Mouse (Mus musculus) C2C12 (cell line): ENCODE measurements around the gene Gm45521.

Source experiments
- CTCF ChIP-seq: IDR thresholded peaks from one replicate; pipeline ENCODE4 v1.5.1; 2011; ENCODE audit not compliant: control insufficient read depth, insufficient read depth, insufficient read length
- FOSL1 ChIP-seq: IDR thresholded peaks from one replicate; pipeline ENCODE4 v1.8.0; 2011; ENCODE audit warnings: mild to moderate bottlenecking, low read length; ENCODE audit not compliant: poor library complexity, insufficient read depth, severe bottlenecking
- MAX ChIP-seq: IDR thresholded peaks from one replicate; pipeline ENCODE4 v1.6.1; 2011; ENCODE audit warnings: mild to moderate bottlenecking, control low read depth
- MYOG ChIP-seq: IDR thresholded peaks from one replicate; pipeline ENCODE4 v1.6.1; 2011; ENCODE audit not compliant: control insufficient read depth, insufficient read length; ENCODE audit errors: extremely low read depth
- USF1 ChIP-seq: IDR thresholded peaks from one replicate; pipeline ENCODE4 v1.6.1; 2011; ENCODE audit warnings: low read depth, mild to moderate bottlenecking, control low read depth, moderate library complexity

DNA sequence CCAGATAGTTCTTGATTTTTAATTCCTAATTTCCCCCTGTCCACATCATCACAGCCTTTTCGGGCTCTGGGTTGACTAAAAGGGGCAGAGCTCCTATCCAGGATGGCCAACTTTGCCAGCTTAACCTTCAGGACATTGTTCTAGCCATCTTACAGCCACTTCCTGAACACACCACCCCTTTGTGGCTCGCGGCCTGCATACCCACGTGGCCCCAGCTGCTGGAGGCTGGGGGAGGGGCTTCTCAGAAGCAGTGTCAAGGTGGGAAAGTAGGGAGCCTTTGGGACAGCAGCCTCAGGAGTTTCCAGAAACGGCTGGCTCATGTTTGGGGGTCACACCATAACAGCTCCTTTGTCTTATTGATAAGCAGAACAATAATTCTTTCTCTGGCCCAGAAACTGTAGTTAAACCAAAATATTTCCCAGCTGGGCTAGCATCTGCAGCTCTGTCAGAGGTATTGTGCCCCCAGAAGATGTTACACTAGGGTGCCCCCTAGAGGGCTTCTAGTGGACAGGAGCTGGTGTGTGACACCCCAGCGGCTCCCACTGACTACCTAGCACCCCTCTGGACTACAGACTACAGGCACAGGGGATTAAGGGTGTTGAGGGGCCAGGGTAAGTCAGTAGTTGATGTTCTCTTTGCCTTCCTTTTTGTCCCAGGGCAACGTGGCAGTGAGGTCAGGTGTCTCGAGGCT lies 12.6 kb upstream of the Gm45521 start:
- TF ChIP-seq CTCF (peak; percentile 12), USF1 (no peak), MAX (no peak), MYOG (no peak), FOSL1 (no peak)
